Mouse (Mus musculus) MEL (cell line): Measurements from ENCODE around the gene Nos3. TPM values are rescaled to one million over a fixed set of nuclear protein-coding genes. Genes with fewer than 3 reads are reported as not detected.
A peak's percentile ranks its signal among the peaks of the same experiment; 100 is the strongest.

Source experiments
- DNase-seq: peaks from one replicate; pipeline ENCODE4 v3.0.0; 2011; ENCODE audit warnings: low read depth, low spot score
- H3K27ac ChIP-seq: 2 replicates; pipeline ENCODE4 v1.5.1; 2012; ENCODE audit warnings: low read depth, mild to moderate bottlenecking, control low read depth, low read length, moderate library complexity; ENCODE audit not compliant: control insufficient read depth
- H3K27me3 ChIP-seq, 2 experiments: fragments of 150-350 bp in 1 of 2; sonication (generic) in 1 of 2; 2 replicates each; pipeline ENCODE4 v1.6.1; 2012; ENCODE audit warnings: low read length in 2 of 2, mild to moderate bottlenecking in 2 of 2, improper control_type of control experiment in 1 of 2, moderate library complexity in 1 of 2; ENCODE audit not compliant: insufficient read depth in 2 of 2, control insufficient read depth in 1 of 2
- H3K36me3 ChIP-seq, 2 experiments: 2 replicates each; pipeline ENCODE4 v1.6.1; 2012 to 2014; ENCODE audit warnings: low read length in 2 of 2, improper control_type of control experiment in 1 of 2, inconsistent platforms in 1 of 2, mild to moderate bottlenecking in 1 of 2; ENCODE audit not compliant: insufficient read depth in 2 of 2, control insufficient read depth in 1 of 2
- H3K4me1 ChIP-seq, 2 experiments: fragments of 150-350 bp in 1 of 2; sonication (generic) in 1 of 2; 2 replicates each; pipeline ENCODE4 v1.6.1; 2012; ENCODE audit warnings: low read length in 2 of 2, improper control_type of control experiment in 1 of 2, mild to moderate bottlenecking in 1 of 2; ENCODE audit not compliant: insufficient read depth in 2 of 2, control insufficient read depth in 1 of 2
- H3K4me3 ChIP-seq, 2 experiments: fragments of 150-350 bp in 1 of 2; sonication (generic) in 1 of 2; 2 replicates each; pipeline ENCODE4 v1.5.1; 2012; ENCODE audit warnings: low read depth in 2 of 2, low read length in 2 of 2, mild to moderate bottlenecking in 2 of 2, moderate library complexity in 2 of 2, control low read depth in 1 of 2, improper control_type of control experiment in 1 of 2; ENCODE audit not compliant: control insufficient read depth in 1 of 2, insufficient read depth in 1 of 2
- H3K79me2 ChIP-seq: 2 replicates; pipeline ENCODE4 v1.6.1; 2012; ENCODE audit warnings: mild to moderate bottlenecking, low read length, moderate library complexity; ENCODE audit not compliant: control insufficient read depth, poor library complexity, insufficient read depth
- H3K9ac ChIP-seq: 2 replicates; pipeline ENCODE4 v1.6.1; 2012; ENCODE audit warnings: low read depth, mild to moderate bottlenecking, control low read depth, low read length, moderate library complexity; ENCODE audit not compliant: control insufficient read depth, poor library complexity, severe bottlenecking
- H3K9me3 ChIP-seq: fragments of 150-350 bp; sonication (generic); replicated peaks from 2 replicates; pipeline ENCODE4 v1.6.1; 2012; ENCODE audit warnings: mild to moderate bottlenecking, low read length, improper control_type of control experiment, moderate library complexity; ENCODE audit not compliant: insufficient read depth
- CHD1 ChIP-seq: IDR thresholded peaks from 2 replicates; pipeline ENCODE4 v1.6.1; 2012; ENCODE audit warnings: low read depth, mild to moderate bottlenecking, inconsistent platforms, low read length, improper control_type of control experiment
- CHD2 ChIP-seq: IDR thresholded peaks from 2 replicates; pipeline ENCODE4 v1.6.1; 2011; ENCODE audit warnings: low read length, improper control_type of control experiment
- CTCF ChIP-seq, 3 experiments: IDR thresholded peaks in 2 of 3; conservative IDR thresholded peaks in 1 of 3; 2 replicates each; pipeline ENCODE4 v1.5.1; 2011 to 2012; ENCODE audit warnings: low read length in 3 of 3, low read depth in 2 of 3, mild to moderate bottlenecking in 2 of 3, improper control_type of control experiment in 1 of 3, inconsistent platforms in 1 of 3, mixed read lengths in 1 of 3, moderate library complexity in 1 of 3; ENCODE audit not compliant: control insufficient read depth in 1 of 3, insufficient read depth in 1 of 3, poor library complexity in 1 of 3, severe bottlenecking in 1 of 3
- E2F4 ChIP-seq: IDR thresholded peaks from 2 replicates; pipeline ENCODE4 v1.6.1; 2011; ENCODE audit warnings: low read depth, low read length, improper control_type of control experiment, borderline replicate concordance
- ELF1 ChIP-seq: IDR thresholded peaks from 2 replicates; pipeline ENCODE4 v1.6.1; 2014; ENCODE audit warnings: low read depth, mild to moderate bottlenecking, inconsistent platforms, low read length, improper control_type of control experiment, moderate library complexity
- EP300 ChIP-seq, 2 experiments: IDR thresholded peaks; 2 replicates each; pipeline ENCODE4 v1.6.1; 2011; ENCODE audit warnings: improper control_type of control experiment in 2 of 2, low read length in 2 of 2, low read depth in 1 of 2, mild to moderate bottlenecking in 1 of 2
- ETS1 ChIP-seq: IDR thresholded peaks from 2 replicates; pipeline ENCODE4 v1.6.1; 2012; ENCODE audit warnings: low read depth, mild to moderate bottlenecking, inconsistent platforms, low read length, improper control_type of control experiment, moderate library complexity
- GATA1 ChIP-seq: IDR thresholded peaks from 2 replicates; pipeline ENCODE4 v1.6.1; 2011; ENCODE audit warnings: low read depth, low read length, improper control_type of control experiment
- MAX ChIP-seq: IDR thresholded peaks from 2 replicates; pipeline ENCODE4 v1.6.1; 2011; ENCODE audit warnings: low read length, improper control_type of control experiment
- MAZ ChIP-seq: IDR thresholded peaks from 2 replicates; pipeline ENCODE4 v1.6.1; 2012; ENCODE audit warnings: low read depth, mild to moderate bottlenecking, inconsistent platforms, low read length, improper control_type of control experiment
- MEF2A ChIP-seq: IDR thresholded peaks from 2 replicates; pipeline ENCODE4 v1.6.1; 2014; ENCODE audit warnings: low read depth, mild to moderate bottlenecking, inconsistent platforms, low read length, improper control_type of control experiment; ENCODE audit not compliant: poor library complexity, insufficient replicate concordance, severe bottlenecking; ENCODE audit errors: extremely low read depth
- MYB ChIP-seq: IDR thresholded peaks from 2 replicates; pipeline ENCODE4 v1.6.1; 2011; ENCODE audit warnings: mild to moderate bottlenecking, low read depth, low read length, improper control_type of control experiment
- MYC ChIP-seq: IDR thresholded peaks from 2 replicates; pipeline ENCODE4 v1.6.1; 2011; ENCODE audit warnings: low read depth, mild to moderate bottlenecking, low read length, improper control_type of control experiment, moderate library complexity
- NELFE ChIP-seq: IDR thresholded peaks from 2 replicates; pipeline ENCODE4 v1.6.1; 2011; ENCODE audit warnings: low read depth, low read length, improper control_type of control experiment
- NRF1 ChIP-seq: IDR thresholded peaks from 2 replicates; pipeline ENCODE4 v1.6.1; 2014; ENCODE audit warnings: low read depth, mild to moderate bottlenecking, inconsistent platforms, low read length, improper control_type of control experiment, moderate library complexity; ENCODE audit not compliant: poor library complexity, insufficient read depth, severe bottlenecking
- POLR2A ChIP-seq, 2 experiments: IDR thresholded peaks; 2 replicates each; pipeline ENCODE4 v1.6.1; 2011 to 2012; ENCODE audit warnings: low read length in 2 of 2, mild to moderate bottlenecking in 2 of 2, control low read depth in 1 of 2, improper control_type of control experiment in 1 of 2, low read depth in 1 of 2, moderate library complexity in 1 of 2; ENCODE audit not compliant: control insufficient read depth in 1 of 2, insufficient read depth in 1 of 2, poor library complexity in 1 of 2
- POLR2AphosphoS2 ChIP-seq: IDR thresholded peaks from 2 replicates; pipeline ENCODE4 v1.6.1; 2011; ENCODE audit warnings: low read length, improper control_type of control experiment
- POLR2AphosphoS5 ChIP-seq: IDR thresholded peaks from 2 replicates; pipeline ENCODE4 v1.6.1; 2012; ENCODE audit warnings: low read depth, borderline replicate concordance, mild to moderate bottlenecking, inconsistent platforms, low read length, moderate library complexity, mixed read lengths
- RAD21 ChIP-seq: IDR thresholded peaks from 2 replicates; pipeline ENCODE4 v1.6.1; 2011; ENCODE audit warnings: mild to moderate bottlenecking, low read depth, low read length, improper control_type of control experiment
- RCOR1 ChIP-seq: IDR thresholded peaks from 2 replicates; pipeline ENCODE4 v1.6.1; 2012; ENCODE audit warnings: low read depth, mild to moderate bottlenecking, inconsistent platforms, low read length, improper control_type of control experiment
- SIN3A ChIP-seq: IDR thresholded peaks from 2 replicates; pipeline ENCODE4 v1.6.1; 2012; ENCODE audit warnings: low read length, improper control_type of control experiment, inconsistent platforms
- TAL1 ChIP-seq: IDR thresholded peaks from 2 replicates; pipeline ENCODE4 v1.6.1; 2012; ENCODE audit warnings: mild to moderate bottlenecking, inconsistent platforms, low read length, moderate library complexity, mixed read lengths
- TBP ChIP-seq: IDR thresholded peaks from 2 replicates; pipeline ENCODE4 v1.8.0; 2011; ENCODE audit warnings: low read depth, low read length, improper control_type of control experiment
- TCF12 ChIP-seq: IDR thresholded peaks from 2 replicates; pipeline ENCODE4 v1.6.1; 2014; ENCODE audit warnings: low read depth, mild to moderate bottlenecking, inconsistent platforms, low read length, improper control_type of control experiment, moderate library complexity
- UBTF ChIP-seq: IDR thresholded peaks from 2 replicates; pipeline ENCODE4 v1.6.1; 2012; ENCODE audit warnings: low read depth, mild to moderate bottlenecking, inconsistent platforms, low read length, improper control_type of control experiment, moderate library complexity, borderline replicate concordance; ENCODE audit not compliant: insufficient read depth
- USF1 ChIP-seq: IDR thresholded peaks from 2 replicates; pipeline ENCODE4 v1.6.1; 2014; ENCODE audit warnings: low read depth, mild to moderate bottlenecking, inconsistent platforms, low read length, improper control_type of control experiment, moderate library complexity
- USF2 ChIP-seq, 2 experiments: IDR thresholded peaks; 2 replicates each; pipeline ENCODE4 v1.6.1; 2011 to 2012; ENCODE audit warnings: improper control_type of control experiment in 2 of 2, low read length in 2 of 2, borderline replicate concordance in 1 of 2, inconsistent platforms in 1 of 2, low read depth in 1 of 2, mild to moderate bottlenecking in 1 of 2; ENCODE audit not compliant: insufficient read depth in 1 of 2
- ZKSCAN1 ChIP-seq: IDR thresholded peaks from 2 replicates; pipeline ENCODE4 v1.6.1; 2012; ENCODE audit warnings: low read depth, mild to moderate bottlenecking, inconsistent platforms, low read length, improper control_type of control experiment, moderate library complexity
- ZNF384 ChIP-seq: IDR thresholded peaks from 2 replicates; pipeline ENCODE4 v1.6.1; 2012; ENCODE audit warnings: low read depth, mild to moderate bottlenecking, inconsistent platforms, low read length, improper control_type of control experiment
- polyA plus RNA-seq, 2 experiments: library from polyadenylated mRNA; stranded (reverse) in 1 of 2; unstranded in 1 of 2; fragments of >175 nt in 1 of 2; fragments of >200 nt in 1 of 2; gene quantifications; 2 replicates each; pipeline versions ENCODE4 v1.2.1 to v1.2.4; 2012; ENCODE audit warnings: low replicate concordance in 2 of 2, low read depth in 1 of 2; ENCODE audit not compliant: insufficient read length in 2 of 2, insufficient read depth in 1 of 2, missing spikeins in 1 of 2
- total RNA-seq: library from RNA; depleted of rRNA; stranded (reverse); fragments of 300-350 nt; gene quantifications from 2 replicates; pipeline ENCODE4 v1.2.3, GENCODE M21; 2012

The Nos3 gene
- total and polyA plus RNA-seq, 3 experiments = 3.9 to 6.2 TPM; not detected in 1

GRCm38 (mm10) chr5:24378700-24379099 lies 14.1 kb downstream of the Nos3 start:
- peak; percentile 76 for DNase-seq
- Histone ChIP-seq H3K27ac (peak overlapping the region; percentile 77), H3K9me3 (no peaks in the 10 kb centered on the region), H3K36me3 (peaks cover 0 to 43% of the 10 kb centered on the region in 2 experiments; a peak in 2 of 4 replicates), H3K9ac (peak overlapping the region; percentile 34), H3K79me2 (no peaks in the 10 kb centered on the region; the same call in 1 of the 2 replicates), H3K4me1 (peaks cover 24 to 63% of the 10 kb centered on the region in 2 experiments), H3K4me3 (no peak overlapping the region), H3K27me3 (no peaks in the 10 kb centered on the region)
- no peak for TF ChIP-seq POLR2AphosphoS5
- TF ChIP-seq NELFE = 0 out of 2 replicates have a peak, but pooled peaks have one; percentile 38
- peak; percentile 53; the same call in 1 of the 2 replicates for TF ChIP-seq ETS1
- TF ChIP-seq POLR2AphosphoS2 = no peak
- no peak for TF ChIP-seq ZNF384
- TF ChIP-seq GATA1 = peak; percentile 83
- TF ChIP-seq POLR2A (IDR thresholded peaks at IDR 0.05; ENCODE audit: control insufficient read depth in 1 of 2, insufficient read depth in 1 of 2, low read depth in 1 of 2, low read length in 2 of 2, poor library complexity in 1 of 2) = peak in 1 of 2 experiments; percentile 50; a peak in 2 of 4 replicates
- TF ChIP-seq ZKSCAN1 = no peak
- TF ChIP-seq CHD2 = no peak
- peak; percentile 43; the same call in 1 of the 2 replicates for TF ChIP-seq MYC
- TF ChIP-seq NRF1 = no peak
- no peak for TF ChIP-seq USF1
- no peak for TF ChIP-seq MEF2A
- TF ChIP-seq UBTF = no peak
- 0 out of 2 replicates have a peak, but pooled peaks have one; percentile 21 for TF ChIP-seq MYB
- no peak for TF ChIP-seq USF2 (IDR thresholded peaks at IDR 0.05; ENCODE audit: borderline replicate concordance in 1 of 2, insufficient read depth in 1 of 2, low read depth in 1 of 2, low read length in 2 of 2)
- TF ChIP-seq TCF12 = peak; percentile 55; the same call in 1 of the 2 replicates
- no peak for TF ChIP-seq RAD21
- no peak for TF ChIP-seq CHD1
- peak; percentile 77 for TF ChIP-seq RCOR1
- TF ChIP-seq MAZ = no peak
- peak; percentile 55; the same call in 1 of the 2 replicates for TF ChIP-seq SIN3A
- TF ChIP-seq E2F4 = no peak
- no peak for TF ChIP-seq CTCF (IDR thresholded peaks at IDR 0.05 in 2 of 3, conservative IDR thresholded peaks at IDR 0.05 in 1 of 3; ENCODE audit: control insufficient read depth in 1 of 3, insufficient read depth in 1 of 3, low read depth in 2 of 3, low read length in 3 of 3, poor library complexity in 1 of 3, severe bottlenecking in 1 of 3)
- TF ChIP-seq TAL1 = peak; percentile 43; the same call in 1 of the 2 replicates
- peak; percentile 60 for TF ChIP-seq TBP
- no peak for TF ChIP-seq MAX
- no peak for TF ChIP-seq ELF1
- peak; percentile 78 to 82; a peak in 3 of 4 replicates for TF ChIP-seq EP300 (IDR thresholded peaks at IDR 0.05; ENCODE audit: low read depth in 1 of 2, low read length in 2 of 2)
